Mouse (Mus musculus) inflammation-experienced regulatory T-cells, adult 6 months (primary cell): ENCODE results near the gene Noxo1. TPM values are rescaled to one million over a fixed set of nuclear protein-coding genes. Genes with fewer than 3 reads are reported as not detected.
A peak's percentile ranks its signal among the peaks of the same experiment; 100 is the strongest.
"Not testable (repeated sequence)": the region's sequence is repeated elsewhere in the genome, so short reads cannot be mapped to it uniquely, and the experiment has no call there.

Experiments
- ATAC-seq: one replicate; pipeline ENCODE4 v1.8.0; 2017
- polyA plus RNA-seq, 3 experiments: library from polyadenylated mRNA; unstranded; fragments of 100-300 nt; shearing (Covaris generic); gene quantifications; one replicate each; pipeline ENCODE4 v1.2.1; 2017

Gene Noxo1
- polyA plus RNA-seq, 3 experiments from 2014 or later = 1.8 to 3.5 (median 2.7) TPM

- no peak for ATAC-seq
Observed at GRCm38 (mm10) chr17:24677500-24678080, 18.4 kb upstream of the Noxo1 start.

DNA sequence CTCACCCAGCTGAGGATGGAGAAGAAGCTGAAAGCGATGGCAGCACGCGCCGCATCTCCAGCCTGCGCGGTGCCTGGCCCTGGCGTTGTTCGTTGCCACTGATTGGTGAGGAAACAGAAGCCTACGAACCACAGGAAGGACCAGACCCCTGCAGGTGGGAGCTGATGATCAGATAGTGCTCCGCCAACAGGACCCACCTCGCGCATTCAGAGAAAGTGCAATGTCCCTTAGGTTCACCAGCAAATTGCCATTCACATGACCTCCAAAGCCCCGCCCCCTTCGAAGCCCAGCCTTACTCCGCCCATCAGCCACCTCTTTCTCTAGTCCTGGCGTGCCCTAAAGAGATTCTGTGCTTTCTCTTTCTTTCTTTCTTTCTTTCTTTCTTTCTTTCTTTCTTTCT, 9.5 kb upstream of the Noxo1 start:
- peak; percentile 41 for ATAC-seq

- ATAC-seq = peak; percentile 75
Observed at GRCm38 (mm10) chr17:24687146-24687595, 8.9 kb upstream of the Noxo1 start.

GRCm38 (mm10) chr17:24687599-24687998, 8.4 kb upstream of the Noxo1 start:
- ATAC-seq = no peak

GRCm38 (mm10) chr17:24689251-24690081, 6.6 kb upstream of the Noxo1 start, which contains the start of gene Syngr3:
Gene Syngr3 (minus strand): TSS chr17:24689955.
- no peak for ATAC-seq

DNA sequence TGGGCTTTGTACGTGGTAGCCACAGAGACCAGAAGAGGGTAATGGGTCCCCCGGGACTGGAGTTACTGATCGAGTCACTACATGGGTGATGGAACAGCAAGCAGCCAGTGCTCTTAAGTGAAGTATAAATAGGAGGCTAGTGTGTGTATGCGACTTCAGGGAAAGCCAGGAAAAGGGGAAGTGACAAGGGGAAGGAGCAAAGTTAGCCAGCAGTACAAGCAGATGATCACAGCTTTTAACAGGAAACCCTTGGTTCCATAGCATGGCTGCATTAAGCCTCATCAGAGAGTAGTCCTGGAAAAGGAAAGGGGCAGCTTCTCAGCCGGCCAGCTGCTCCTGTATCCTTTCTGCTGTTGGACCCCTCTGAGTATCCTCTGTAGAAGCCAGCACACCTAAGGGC, 3.6 kb upstream of the Noxo1 start:
- ATAC-seq = no peak

DNA sequence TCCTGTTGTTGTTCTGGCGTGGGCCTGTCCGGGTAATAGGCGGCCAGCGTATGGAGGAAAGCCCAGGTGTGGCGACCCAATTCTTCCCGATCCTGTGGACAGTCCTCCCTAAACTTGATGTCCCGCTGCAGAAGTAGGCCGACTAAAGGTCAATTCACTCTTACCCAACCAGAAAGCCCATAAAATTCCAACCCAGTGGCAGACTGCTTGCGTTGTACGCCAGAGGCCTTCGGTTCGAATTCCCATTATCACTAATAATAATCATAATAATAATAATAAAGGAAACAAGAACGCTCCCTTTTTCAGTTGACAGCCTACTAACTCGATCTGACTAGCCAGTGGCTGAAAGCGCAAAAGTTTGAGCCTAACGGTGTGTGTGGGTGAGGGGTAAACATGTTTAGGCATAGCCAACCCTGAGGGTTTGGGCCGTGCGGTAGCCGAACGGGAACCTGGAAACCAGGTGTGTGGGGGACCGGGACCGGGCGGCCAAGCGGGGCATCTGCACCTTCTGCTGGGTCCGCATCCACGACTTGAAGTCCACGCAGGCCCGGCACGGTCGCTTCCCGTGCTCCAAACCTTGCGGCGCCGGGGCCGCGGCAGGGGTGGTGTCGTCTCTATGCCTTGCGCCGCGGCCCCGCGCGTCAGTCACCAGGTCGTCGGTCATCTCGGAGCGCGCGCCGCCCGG, 566 bp upstream of the Noxo1 start:
- no peak for ATAC-seq

DNA sequence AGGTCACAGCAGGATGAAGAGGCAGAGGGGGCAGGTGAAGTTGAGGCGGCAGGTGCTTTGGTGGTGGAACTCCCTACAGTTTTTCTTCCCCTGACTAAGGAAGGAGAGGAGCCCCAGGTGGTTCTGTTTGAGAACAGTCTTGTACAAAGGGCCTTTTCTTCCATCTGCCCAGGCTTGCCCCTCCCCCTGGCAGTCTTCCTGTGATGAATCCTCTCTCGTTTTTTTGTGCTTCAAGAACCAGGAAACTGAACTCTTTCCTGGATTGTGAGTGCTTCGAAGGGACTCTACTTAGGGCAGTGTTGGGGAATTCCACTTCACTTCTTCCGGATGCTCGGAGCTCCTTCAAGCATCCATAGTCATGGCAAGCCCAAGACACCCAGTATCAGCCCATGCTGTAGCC, 2.0 kb downstream of the Noxo1 start:
- no peak for ATAC-seq

DNA sequence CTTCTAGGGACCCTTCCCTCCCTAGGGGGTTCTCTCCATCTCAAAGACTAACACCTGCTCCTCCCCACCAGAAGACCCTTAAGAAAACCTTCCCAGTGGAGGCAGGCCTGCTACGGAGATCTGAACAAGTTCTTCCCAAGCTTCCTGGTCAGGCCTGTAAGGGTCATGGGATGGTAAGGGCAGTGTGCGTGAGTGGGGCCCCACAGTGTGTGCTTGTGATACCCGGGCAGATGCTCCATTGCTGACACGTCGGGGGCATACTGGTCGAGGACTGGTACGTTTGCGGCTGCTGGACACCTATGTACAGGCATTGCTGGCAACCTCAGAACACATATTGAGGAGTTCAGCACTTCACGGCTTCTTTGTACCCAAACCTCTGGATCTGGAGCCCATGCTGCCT, 2.7 kb downstream of the Noxo1 start:
- ATAC-seq = no peak

DNA sequence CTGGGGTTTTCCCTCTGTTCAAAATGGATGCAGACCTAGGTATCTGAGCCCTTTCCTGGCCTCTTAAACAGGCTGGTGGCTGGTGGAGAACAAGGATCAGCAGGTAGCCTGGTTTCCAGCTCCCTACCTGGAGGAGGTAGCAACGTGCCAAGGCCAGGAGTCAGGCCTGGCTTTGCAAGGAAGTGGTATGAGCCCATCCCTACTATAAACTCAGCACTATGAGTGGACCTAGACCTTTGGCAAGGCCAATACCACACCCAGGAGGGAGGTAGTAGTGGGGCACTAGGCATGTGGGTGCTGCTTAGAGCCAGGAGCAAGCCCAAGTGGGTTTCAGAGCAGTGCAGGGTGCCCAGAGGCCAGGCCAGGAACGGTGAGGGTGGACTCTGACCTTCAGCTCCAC, 3.4 kb downstream of the Noxo1 start:
- no peak for ATAC-seq

DNA sequence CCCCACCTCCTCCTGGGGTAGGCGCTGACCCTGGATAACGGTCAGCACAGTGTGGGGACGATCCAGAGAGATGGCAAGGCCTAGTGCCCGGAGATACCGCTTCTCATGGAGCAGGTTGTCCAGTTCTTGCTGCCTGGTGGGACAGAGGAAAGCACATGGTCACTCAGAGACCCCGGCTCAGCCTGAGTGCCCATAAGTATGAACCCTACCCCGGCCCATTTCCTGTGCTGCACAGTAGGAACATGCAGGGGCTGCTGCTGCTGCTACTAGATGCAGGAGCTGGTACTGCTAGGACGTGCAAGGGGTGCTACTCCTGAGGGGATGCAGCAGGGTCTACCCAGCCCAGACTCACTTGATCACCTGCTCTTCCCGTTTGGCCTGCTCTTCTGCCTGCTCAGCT, 5.2 kb downstream of the Noxo1 start:
- ATAC-seq = no peak

- ATAC-seq = no peak
Observed at GRCm38 (mm10) chr17:24705821-24706220, 9.8 kb downstream of the Noxo1 start.

DNA sequence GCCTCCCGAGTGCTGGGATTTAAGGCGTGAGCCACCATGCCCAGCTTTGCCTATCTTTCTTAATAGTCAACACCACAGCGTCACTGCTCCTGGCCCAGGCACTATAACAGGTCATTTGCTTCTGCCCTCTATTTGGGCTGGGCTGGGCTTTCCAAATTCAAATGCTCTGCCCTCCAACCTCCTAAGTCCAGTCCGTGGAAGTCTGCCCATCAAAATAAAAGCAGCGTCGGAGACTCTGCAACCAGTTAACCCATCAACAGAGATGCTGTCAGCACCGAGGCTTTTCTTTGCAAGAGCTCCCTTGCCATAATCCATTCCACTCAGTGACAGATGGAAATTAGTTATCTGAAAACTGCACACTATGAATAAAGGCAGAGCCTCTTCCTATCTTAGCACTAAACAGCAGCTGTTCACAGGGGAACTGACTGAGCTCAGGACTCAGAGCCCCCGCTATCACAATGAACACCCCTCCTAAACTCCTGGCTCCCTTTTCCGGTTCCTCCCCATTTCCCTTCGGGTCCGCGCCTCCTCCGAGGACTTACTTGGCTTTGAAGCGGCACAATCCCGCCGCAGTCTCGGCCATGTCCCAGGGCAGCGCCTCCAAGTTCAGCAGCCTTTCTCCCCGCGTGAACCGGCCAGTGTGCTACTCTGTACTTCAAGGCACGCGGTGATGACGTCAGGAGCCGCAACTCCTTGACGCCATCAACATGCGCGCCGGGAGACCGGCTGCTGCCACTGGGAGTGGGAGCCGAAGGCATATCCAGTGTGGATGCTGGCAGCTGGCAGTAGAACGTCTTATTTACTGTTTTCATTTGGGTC, 11.2 kb downstream of the Noxo1 start, which contains the start of gene Tbl3:
Gene Tbl3 (minus strand): TSS at position 679 of the 819 bp plus-strand sequence.
- ATAC-seq = peak; percentile 81

- no peak for ATAC-seq
Observed at GRCm38 (mm10) chr17:24707801-24708425, 11.9 kb downstream of the Noxo1 start.

- peak; percentile 45 for ATAC-seq
Observed at GRCm38 (mm10) chr17:24708646-24709045, 12.6 kb downstream of the Noxo1 start.

DNA sequence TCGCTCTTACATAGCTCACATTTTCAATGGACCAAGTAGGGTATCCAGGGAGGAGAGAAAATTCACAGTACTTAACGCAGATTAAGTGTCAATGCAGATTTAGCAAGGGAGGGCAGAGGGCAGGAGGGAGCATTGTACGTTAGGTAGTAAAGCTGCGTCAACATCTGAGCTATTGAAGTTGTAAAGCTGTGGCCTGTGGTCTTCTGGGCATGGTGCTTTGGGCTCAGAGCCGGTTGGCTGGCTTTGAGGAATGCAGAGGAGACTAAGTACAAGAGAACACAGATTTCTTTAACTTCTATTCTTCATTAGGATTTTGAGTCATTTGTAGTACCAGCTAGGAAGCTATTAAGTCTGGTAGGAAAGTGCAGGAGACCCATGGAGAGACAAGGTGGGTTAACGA, 19.5 kb downstream of the Noxo1 start:
- no peak for ATAC-seq

DNA sequence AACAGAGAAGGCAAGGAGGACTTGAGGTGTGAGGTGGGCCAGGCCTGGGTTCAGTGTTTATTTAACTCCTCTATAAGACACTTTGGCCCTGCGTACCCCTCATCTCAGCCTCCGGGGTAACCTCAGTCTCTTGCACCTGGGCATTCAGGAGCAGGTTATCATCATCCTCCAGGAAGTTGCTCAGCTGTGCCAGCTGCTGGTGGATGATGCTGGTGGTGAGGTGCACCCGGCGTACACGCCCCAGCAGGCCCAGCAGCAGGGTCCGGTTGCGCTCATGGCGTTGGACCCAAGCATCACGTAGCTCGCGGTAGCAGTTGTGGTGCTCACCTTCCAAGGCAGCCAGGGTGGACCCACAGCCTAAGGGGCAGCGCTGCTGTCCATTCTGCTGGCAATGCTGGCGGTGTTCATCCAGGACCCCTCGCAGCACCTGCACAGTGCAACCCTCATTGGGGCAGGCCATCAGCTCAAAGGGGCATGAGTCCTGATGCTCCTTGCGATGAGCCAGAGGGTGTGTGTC, 20.2 kb downstream of the Noxo1 start:
- no peak for ATAC-seq

DNA sequence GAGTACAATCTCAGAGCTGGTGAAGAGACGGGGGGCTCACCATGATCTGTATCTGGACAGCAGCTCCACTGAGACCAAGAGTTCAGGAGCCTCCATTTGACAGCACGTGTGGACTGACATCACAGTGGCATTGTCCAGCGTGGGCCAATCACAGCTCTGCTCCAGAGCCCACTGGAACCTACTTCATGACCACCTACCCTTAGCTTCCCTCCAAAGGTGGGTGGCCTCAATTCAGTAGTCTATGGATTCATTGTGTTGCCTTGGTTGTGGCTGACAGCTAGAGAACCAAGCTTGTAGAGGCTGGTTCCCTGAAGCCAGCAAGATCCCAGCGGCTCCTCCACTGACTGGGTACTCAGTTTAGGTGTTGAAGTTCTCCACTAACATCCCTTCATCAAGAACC, 21.9 kb downstream of the Noxo1 start, which contains the start of the genes Rnf151 and Rps2:
Gene Rnf151 (minus strand): TSS at position 121 of the 400 bp plus-strand sequence.
Gene Rps2 (plus strand): TSS at position 174 of the 400 bp plus-strand sequence.
- no peak for ATAC-seq

GRCm38 (mm10) chr17:24718938-24719337, 22.9 kb downstream of the Noxo1 start:
- not testable (repeated sequence) for ATAC-seq

DNA sequence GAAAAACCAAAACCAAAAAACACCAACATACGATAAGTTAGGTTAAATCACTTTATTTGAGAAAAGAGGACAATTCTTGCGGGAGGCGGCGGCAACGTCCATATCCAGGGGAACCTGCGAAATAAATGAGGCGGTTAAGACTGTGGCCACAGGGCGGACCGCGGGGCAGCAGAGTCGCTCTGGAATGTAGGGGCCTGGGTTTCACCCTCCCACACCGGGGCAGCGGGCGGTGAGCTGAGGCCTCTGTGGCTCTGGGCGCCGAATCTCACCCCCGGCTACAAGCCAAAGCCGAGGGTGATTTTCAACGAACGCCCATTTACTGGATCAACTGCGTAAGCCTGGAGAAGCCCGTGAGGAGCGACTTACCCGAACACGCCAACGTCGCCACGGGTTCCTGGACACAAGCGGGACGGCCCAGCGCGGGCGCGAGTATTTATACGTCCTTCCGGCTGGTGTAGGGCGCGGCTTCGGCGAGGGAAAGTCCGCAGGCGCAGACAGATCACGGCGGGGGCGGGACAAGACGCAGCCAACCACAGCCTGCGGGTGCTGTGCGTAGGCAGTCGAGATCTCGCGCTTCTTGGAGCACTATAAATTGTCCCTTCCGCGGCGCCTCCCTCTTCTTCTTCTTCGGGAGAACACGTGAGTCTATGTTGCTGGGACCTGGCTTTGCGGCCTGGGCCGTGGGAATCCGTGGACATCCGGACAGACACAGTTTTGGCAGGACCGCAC, 23.6 kb downstream of the Noxo1 start:
- ATAC-seq = peak; percentile 84

DNA sequence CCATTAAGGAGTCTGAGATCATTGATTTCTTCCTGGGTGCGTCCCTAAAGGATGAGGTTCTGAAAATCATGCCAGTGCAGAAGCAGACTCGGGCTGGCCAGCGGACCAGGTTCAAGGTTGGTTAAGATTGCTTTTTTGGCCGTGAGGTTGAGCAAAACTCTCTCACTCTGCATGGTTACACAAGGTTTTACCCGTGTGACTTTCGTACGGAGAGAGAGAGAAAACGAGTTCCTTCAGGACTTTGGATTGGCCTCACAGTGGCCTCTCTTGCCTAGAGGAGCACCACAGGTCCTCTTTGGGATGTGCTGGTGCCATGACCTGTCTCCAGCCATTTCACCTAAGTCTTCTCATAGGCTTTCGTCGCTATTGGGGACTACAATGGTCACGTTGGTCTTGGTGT, 24.6 kb downstream of the Noxo1 start:
- not testable (repeated sequence) for ATAC-seq
